Mouse (Mus musculus): Measurements from ENCODE around the gene Dapp1. TPM values are rescaled to one million over a fixed set of nuclear protein-coding genes. Genes with fewer than 3 reads are reported as not detected.

The Dapp1 gene
- 23.2 and 23.7 TPM in 2 replicates for polyA plus RNA-seq (2015; fragmentation: Nextera tagmentation; extraction: Ambion mirVana)

DNA sequence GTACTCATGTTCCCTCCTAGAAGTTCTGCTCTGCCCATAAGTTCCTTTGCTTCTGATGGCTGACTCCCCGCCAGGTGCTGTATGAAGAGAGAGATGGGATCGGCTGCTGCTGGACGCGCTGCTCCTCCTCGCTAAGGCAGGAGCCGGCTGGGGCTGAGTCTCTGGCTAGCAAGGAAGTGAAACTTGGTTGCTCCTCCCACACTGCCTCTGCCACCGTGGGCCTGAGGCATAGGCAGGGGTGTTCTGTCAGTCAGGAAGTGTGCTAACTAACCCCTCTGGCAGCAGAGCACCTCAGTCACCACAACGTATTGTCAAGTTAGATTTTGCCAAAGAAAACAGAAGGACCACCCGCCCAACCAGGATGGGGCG is at the start of gene Dapp1:
Gene Dapp1 (minus strand): TSS at position 164 of the 369 bp plus-strand sequence.
- peak; percentile 85 for ATAC-seq
- 8% methylated on average over 10 of the region's 10 CpGs for WGBS
- H3K27ac ChIP-seq, result peak within 1 kb of the TSS; percentile 87
- peaks cover 5% of the 10 kb centered on the region; the same call in 1 of the 2 replicates for H3K4me1 ChIP-seq (replicated peaks)
- H3K4me2 ChIP-seq (replicated peaks), result peak within 1 kb of the TSS; percentile 67
- H3K27me3 ChIP-seq (replicated peaks), result no peaks in the 10 kb centered on the region
- H3K4me3 ChIP-seq (replicated peaks), result peak within 1 kb of the TSS; percentile 52
- peak within 1 kb of the TSS; percentile 57 for H3K9ac ChIP-seq
- H3K9me3 ChIP-seq, result no peaks in the 10 kb centered on the region
- no peaks in the 10 kb centered on the region for H3K36me3 ChIP-seq

DNA sequence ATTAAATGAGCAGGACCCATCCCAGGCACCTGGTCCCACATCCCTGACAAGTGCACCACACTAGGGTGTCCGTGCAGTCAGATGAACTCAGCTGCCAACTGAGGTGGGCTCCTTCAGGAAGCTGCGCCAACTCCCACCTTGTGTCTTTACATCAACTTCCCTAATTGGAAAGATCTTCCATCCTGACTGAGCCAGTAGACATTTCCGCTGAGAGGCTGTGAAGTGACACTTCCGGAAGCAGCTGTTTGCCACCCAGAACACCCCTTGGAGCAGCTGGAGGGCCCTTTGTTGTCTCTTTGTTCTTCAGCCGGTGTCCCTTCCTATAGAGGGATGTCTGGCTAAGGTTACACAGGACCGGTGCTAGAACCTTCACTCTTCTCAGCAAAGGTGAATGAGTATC is 49.2 kb upstream of the Dapp1 start:
- Histone ChIP-seq H3K27ac (no peak overlapping the region), H3K4me3 (replicated peaks) (no peak overlapping the region), H3K4me1 (replicated peaks) (0 out of 2 replicates have a peak, but pooled peaks cover 2% of the 10 kb centered on the region), H3K9me3 (no peaks in the 10 kb centered on the region), H3K27me3 (replicated peaks) (no peaks in the 10 kb centered on the region), H3K4me2 (replicated peaks) (no peak overlapping the region), H3K9ac (no peak overlapping the region), H3K36me3 (no peaks in the 10 kb centered on the region)
- ATAC-seq, result no peak
- WGBS, result 85% methylated on average over 6 of the region's 6 CpGs

DNA sequence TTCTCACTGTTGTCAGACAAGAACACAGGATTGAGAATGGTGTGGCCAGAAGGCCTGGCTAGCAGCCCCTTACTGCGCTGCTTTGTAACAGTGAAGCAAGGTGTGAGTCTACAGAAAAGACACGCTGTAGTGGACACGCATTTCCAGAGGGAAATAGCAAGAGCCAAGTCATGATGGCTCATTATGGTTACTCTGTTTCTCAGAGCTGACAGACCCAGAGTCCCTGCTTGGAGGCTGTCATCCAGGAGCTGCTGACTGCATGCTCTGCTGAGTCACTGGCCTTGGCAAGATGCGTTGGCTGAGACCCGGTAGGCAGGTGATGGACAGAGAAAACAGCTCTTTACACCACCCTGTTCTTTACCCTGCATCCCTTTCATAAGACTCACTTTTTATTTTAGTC is 48.0 kb upstream of the Dapp1 start:
- Histone ChIP-seq H3K4me2 (replicated peaks) (no peak overlapping the region), H3K36me3 (no peaks in the 10 kb centered on the region), H3K27me3 (replicated peaks) (no peaks in the 10 kb centered on the region), H3K4me3 (replicated peaks) (no peak overlapping the region), H3K4me1 (replicated peaks) (0 out of 2 replicates have a peak, but pooled peaks cover 2% of the 10 kb centered on the region), H3K27ac (no peak overlapping the region), H3K9ac (no peak overlapping the region), H3K9me3 (no peaks in the 10 kb centered on the region)
- 93% methylated on average over 5 of the region's 5 CpGs for WGBS
- no peak for ATAC-seq

DNA sequence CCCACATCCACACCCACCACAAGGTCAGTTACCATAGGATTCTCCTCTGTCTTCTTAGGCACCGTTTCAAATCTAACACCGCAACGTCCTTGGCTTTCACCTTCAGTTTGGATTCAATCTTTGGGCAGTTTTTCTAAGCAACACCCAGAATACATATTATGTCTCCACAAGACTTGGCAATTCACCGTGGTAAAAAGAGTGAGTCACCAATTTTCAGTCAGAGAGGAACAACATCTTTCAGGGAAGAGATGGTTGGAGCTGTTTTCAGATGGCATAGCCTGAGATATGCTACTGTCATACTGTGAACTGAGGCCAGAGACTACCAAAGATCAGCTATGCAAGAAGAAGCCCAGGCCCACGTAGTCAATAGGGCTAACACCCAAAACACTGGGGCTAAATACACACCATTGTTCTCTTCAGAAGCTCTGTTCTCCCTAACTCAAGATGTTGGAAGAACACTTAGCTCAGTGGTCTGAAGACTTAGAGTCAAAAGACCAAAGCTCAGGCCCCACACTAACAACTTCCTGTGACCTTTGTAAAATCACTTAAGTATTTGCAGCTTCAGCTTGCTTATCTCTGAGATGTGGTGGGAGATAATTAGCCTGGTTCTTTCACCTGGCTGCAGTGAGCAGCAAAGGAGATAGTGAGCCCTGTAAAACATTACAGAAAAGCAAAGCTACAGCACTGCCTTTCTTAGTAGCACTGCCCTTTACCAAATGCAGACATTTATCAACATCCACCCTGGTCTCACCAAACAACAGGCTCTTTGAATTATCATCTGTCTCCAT is 46.4 kb upstream of the Dapp1 start:
- Histone ChIP-seq H3K9me3 (no peaks in the 10 kb centered on the region), H3K4me3 (replicated peaks) (no peak overlapping the region), H3K27ac (no peak overlapping the region), H3K27me3 (replicated peaks) (no peaks in the 10 kb centered on the region), H3K4me1 (replicated peaks) (0 out of 2 replicates have a peak, but pooled peaks cover 2% of the 10 kb centered on the region), H3K36me3 (no peaks in the 10 kb centered on the region), H3K9ac (no peak overlapping the region), H3K4me2 (replicated peaks) (no peak overlapping the region)
- ATAC-seq, result peak; percentile 36; the same call in 1 of the 2 replicates
- 75% methylated on average over 5 of the region's 5 CpGs for WGBS

DNA sequence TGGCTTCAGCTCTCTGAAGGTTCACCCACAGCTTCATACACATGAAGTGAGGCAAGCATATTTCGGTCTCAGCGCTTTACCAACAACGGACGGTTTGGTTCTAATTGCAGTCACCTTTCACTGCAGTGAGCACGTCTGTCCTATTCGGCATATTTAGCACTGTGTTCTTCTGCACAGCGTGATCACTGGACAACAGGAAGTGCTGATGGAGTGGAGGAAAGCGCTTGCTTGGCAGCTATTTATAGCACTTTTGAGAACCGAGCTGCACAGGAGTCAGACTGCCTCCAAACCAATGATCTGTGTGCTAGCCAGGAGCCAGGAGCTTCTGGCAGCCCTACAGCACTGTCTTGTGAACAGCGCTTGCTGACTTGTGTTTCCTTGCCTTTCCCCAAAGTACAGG is 44.9 kb upstream of the Dapp1 start:
- 62% methylated on average over 10 of the region's 10 CpGs for WGBS
- no peaks in the 10 kb centered on the region for H3K9me3 ChIP-seq
- H3K27ac ChIP-seq, result no peak overlapping the region

DNA sequence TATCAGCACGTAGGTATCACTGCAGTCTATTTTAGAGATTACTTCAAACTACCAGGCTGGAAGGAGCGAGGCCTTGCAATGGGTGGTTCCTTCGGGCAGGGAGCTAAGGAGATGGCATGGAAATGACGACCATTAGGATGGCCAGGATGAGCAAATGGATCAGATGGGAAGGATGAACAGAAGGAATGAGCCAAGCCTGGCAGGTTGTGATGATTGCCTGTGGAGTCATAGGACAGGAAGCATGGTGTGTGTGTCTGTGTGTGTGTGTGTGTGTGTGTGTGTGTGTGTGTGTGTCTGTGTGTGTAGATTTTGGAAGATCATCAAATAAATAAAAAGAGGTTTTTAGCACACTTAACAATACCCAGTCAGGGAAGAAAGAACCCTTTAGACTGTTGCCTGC is 41.3 kb upstream of the Dapp1 start:
- Histone ChIP-seq H3K36me3 (no peaks in the 10 kb centered on the region), H3K27me3 (replicated peaks) (no peaks in the 10 kb centered on the region), H3K9me3 (no peaks in the 10 kb centered on the region), H3K27ac (no peak overlapping the region), H3K4me2 (replicated peaks) (no peak overlapping the region), H3K4me1 (replicated peaks) (0 out of 2 replicates have a peak, but pooled peaks cover 2% of the 10 kb centered on the region), H3K4me3 (replicated peaks) (no peak overlapping the region), H3K9ac (no peak overlapping the region)
- no peak for ATAC-seq
- WGBS, result 90% methylated on average over 4 of the region's 4 CpGs

More for the DNA sequence above, 44.9 kb upstream of the Dapp1 start:
- no peak for ATAC-seq
- Histone ChIP-seq H3K4me1 (replicated peaks) (0 out of 2 replicates have a peak, but pooled peaks cover 2% of the 10 kb centered on the region), H3K4me2 (replicated peaks) (no peak overlapping the region), H3K27me3 (replicated peaks) (no peaks in the 10 kb centered on the region), H3K4me3 (replicated peaks) (no peak overlapping the region), H3K9ac (no peak overlapping the region), H3K36me3 (no peaks in the 10 kb centered on the region)

DNA sequence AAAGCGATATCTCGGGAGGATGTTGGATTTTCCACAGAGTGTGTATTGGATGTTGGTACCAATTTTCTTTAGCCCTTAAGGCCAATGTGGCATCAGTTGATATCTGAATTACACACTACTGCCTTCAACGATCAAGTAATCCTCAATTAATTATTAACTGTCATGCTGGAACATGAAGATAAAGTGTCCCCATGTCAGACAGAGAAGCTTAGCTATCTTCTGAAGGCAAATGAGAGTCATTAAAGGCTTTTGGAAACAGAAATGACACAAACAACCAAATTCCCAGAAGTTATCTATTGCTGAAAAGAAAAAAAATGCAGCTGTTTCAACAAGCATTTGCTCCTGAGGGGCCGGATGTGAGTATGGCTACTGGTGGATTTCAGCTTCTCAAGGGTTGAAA is 40.7 kb upstream of the Dapp1 start:
- H3K4me1 ChIP-seq (replicated peaks), result 0 out of 2 replicates have a peak, but pooled peaks cover 2% of the 10 kb centered on the region
- no peaks in the 10 kb centered on the region for H3K9me3 ChIP-seq
- H3K36me3 ChIP-seq, result no peaks in the 10 kb centered on the region
- H3K4me3 ChIP-seq (replicated peaks), result no peak overlapping the region
- no peak for ATAC-seq
- no peak overlapping the region for H3K27ac ChIP-seq
- WGBS, result 67% methylated on average over 4 of the region's 4 CpGs
- no peak overlapping the region for H3K9ac ChIP-seq
- no peaks in the 10 kb centered on the region for H3K27me3 ChIP-seq (replicated peaks)
- H3K4me2 ChIP-seq (replicated peaks), result no peak overlapping the region

DNA sequence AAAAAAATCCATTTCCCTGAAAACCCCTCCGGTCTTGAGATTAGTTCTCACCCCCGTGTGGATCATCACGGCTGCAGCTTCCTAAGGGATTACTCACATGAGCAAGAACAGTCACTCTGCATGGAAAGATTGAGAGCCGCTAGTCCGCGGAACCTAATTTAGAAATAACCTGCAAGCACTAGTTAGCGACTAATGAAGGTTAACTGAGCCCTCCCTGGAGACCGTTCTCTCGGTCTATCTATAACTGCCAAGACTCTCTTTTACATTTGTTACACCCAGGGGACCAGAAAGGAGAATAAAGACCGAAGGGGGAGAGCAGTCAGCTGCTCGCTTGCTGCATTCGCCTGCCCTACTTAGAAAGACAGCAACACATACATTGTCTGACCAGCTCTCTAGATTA is 35.5 kb upstream of the Dapp1 start:
- no peak for ATAC-seq
- H3K36me3 ChIP-seq, result no peaks in the 10 kb centered on the region
- H3K27me3 ChIP-seq (replicated peaks), result no peaks in the 10 kb centered on the region
- H3K9me3 ChIP-seq, result no peaks in the 10 kb centered on the region
- H3K9ac ChIP-seq, result no peak overlapping the region
- no peak overlapping the region for H3K27ac ChIP-seq
- H3K4me3 ChIP-seq (replicated peaks), result no peak overlapping the region
- 91% methylated on average over 12 of the region's 12 CpGs for WGBS
- no peaks in the 10 kb centered on the region for H3K4me1 ChIP-seq (replicated peaks)
- H3K4me2 ChIP-seq (replicated peaks), result no peak overlapping the region

DNA sequence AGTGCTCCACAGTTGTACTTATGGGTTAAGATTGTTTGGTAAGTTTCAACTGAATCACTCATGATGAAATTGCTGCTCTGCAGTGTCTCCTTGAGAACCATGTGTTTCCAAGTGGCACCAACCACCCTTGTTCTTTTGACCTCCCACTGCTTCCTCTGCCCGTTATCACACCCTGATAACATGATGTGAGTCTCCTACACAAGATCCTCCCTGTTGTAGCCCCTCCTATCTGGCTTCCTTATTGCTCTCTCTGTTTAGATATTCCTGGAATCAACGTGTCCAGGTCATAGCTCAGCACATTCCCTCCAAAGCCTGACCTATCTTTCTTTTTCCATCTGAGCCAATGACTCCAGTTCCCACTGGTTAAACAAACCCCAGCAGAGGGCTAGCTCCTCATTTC is 33.4 kb upstream of the Dapp1 start:
- 47% methylated on average over 2 of the region's 2 CpGs for WGBS
- Histone ChIP-seq H3K36me3 (no peaks in the 10 kb centered on the region), H3K9me3 (no peaks in the 10 kb centered on the region), H3K9ac (no peak overlapping the region), H3K27ac (no peak overlapping the region; the same call in 1 of the 2 replicates), H3K27me3 (replicated peaks) (no peaks in the 10 kb centered on the region), H3K4me3 (replicated peaks) (no peak overlapping the region), H3K4me1 (replicated peaks) (no peaks in the 10 kb centered on the region), H3K4me2 (replicated peaks) (no peak overlapping the region)
- ATAC-seq, result peak; percentile 91

DNA sequence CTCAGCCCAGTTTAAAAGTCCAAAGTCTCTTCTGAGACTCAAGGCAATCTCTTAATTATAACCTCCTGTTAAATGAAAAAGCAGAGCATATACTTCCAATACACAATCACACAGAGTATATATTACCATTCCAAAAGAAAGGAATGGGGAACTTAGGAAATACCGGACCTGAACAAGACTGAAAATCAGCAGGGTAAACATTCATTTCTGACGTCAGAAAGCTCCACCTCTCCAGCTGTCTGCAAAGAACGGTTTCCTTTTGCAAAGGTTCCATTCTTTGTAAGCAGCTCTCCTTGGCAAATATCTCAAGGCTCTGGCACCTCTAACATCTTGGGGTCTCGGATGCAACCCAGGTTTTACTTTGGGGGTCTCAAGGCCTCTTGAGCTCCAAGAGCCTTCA is 31.0 kb upstream of the Dapp1 start:
- WGBS, result 27% methylated on average over 4 of the region's 4 CpGs
- Histone ChIP-seq H3K27me3 (replicated peaks) (no peaks in the 10 kb centered on the region), H3K4me3 (replicated peaks) (no peak overlapping the region), H3K9ac (no peak overlapping the region), H3K4me1 (replicated peaks) (no peaks in the 10 kb centered on the region), H3K27ac (no peak overlapping the region), H3K4me2 (replicated peaks) (no peak overlapping the region), H3K36me3 (no peaks in the 10 kb centered on the region), H3K9me3 (no peaks in the 10 kb centered on the region)
- 0 out of 2 replicates have a peak, but pooled peaks have one; percentile 34 for ATAC-seq

DNA sequence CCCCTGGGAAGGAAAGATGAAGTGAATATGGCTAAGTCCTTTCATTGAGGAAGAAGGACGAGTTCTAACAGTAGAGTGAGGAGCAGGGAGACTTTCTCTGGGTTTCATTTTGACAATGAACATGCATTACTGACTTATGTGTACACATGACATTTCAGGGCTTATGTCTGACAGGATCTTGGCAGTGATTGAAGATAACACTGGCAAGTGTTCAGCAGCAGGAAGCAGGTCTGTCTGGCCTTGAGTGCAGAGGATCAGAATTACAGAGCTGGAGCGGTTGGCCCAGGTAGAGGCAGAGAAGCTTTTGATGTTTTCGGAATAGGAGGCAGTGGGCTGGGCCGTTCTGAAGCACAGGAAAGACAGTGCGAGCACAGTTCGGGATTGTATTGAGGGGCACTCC is 26.8 kb upstream of the Dapp1 start:
- Histone ChIP-seq H3K27ac (no peak overlapping the region), H3K27me3 (replicated peaks) (no peaks in the 10 kb centered on the region), H3K36me3 (no peaks in the 10 kb centered on the region), H3K4me2 (replicated peaks) (no peak overlapping the region), H3K9me3 (no peaks in the 10 kb centered on the region), H3K4me3 (replicated peaks) (no peak overlapping the region), H3K4me1 (replicated peaks) (no peaks in the 10 kb centered on the region), H3K9ac (no peak overlapping the region)
- 59% methylated on average over 6 of the region's 6 CpGs for WGBS
- ATAC-seq, result no peak

DNA sequence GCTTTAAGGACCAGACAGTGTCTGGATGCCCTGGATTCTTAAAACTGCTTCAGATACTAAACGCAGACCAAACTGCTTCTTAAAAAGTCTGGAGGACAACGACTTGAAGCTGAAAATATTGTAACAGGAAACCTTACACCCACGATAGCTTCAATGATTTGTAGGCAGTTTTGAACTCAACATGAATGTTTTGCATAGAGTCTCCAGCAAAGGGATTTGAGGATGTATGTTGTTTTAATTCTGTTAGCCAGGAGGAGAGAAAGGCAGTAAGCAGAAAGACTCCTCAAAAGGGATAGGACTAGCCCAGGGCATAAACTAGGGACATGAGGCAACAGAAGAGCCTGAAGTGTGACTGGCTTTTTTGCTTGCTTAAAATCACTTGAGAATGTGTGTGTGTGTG is 25.6 kb upstream of the Dapp1 start:
- no peak overlapping the region for H3K27ac ChIP-seq
- no peak for ATAC-seq
- WGBS, result 44% methylated on average over 3 of the region's 3 CpGs

DNA sequence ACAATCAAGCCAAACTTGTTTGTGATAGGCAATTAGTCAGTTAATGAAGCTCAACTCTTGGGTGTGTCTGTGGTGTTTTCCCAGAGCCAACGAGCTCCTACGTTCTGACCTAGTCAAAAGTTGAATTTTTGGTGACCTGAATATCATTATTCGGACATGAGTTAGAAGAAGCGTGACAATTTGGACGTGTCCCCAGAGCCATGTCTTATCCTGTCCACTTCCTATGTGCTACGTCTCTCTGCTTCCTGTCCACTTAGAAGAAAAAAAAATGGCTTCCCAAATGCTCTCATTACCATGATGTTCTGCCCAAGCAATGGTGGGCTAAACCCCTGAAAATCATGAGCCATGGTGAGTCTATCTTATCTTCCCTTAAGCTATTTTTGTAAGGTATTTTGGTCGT is 21.9 kb upstream of the Dapp1 start:
- ATAC-seq, result no peak
- 89% methylated on average over 7 of the region's 7 CpGs for WGBS
- H3K36me3 ChIP-seq, result no peaks in the 10 kb centered on the region
- no peak overlapping the region for H3K4me2 ChIP-seq (replicated peaks)
- H3K4me3 ChIP-seq (replicated peaks), result no peak overlapping the region
- H3K4me1 ChIP-seq (replicated peaks), result peaks cover 9% of the 10 kb centered on the region
- H3K27me3 ChIP-seq (replicated peaks), result no peaks in the 10 kb centered on the region
- H3K9me3 ChIP-seq, result no peaks in the 10 kb centered on the region
- no peak overlapping the region for H3K9ac ChIP-seq
- no peak overlapping the region for H3K27ac ChIP-seq

More for the DNA sequence above, 25.6 kb upstream of the Dapp1 start:
- H3K9me3 ChIP-seq, result no peaks in the 10 kb centered on the region
- no peak overlapping the region for H3K4me2 ChIP-seq (replicated peaks)
- H3K9ac ChIP-seq, result no peak overlapping the region
- H3K27me3 ChIP-seq (replicated peaks), result no peaks in the 10 kb centered on the region
- H3K4me1 ChIP-seq (replicated peaks), result no peaks in the 10 kb centered on the region
- no peak overlapping the region for H3K4me3 ChIP-seq (replicated peaks)
- no peaks in the 10 kb centered on the region for H3K36me3 ChIP-seq

Data from intestine, embryonic 15.5 days (tissue).